Mouse (Mus musculus) testis, adult 2 months (tissue): ENCODE data around the gene Anln. TPM values are rescaled to one million over a fixed set of nuclear protein-coding genes. Genes with fewer than 3 reads are reported as not detected.

Experiments
- H3K27ac ChIP-seq: fragments of 200-500 bp; 2 replicates; pipeline ENCODE4 v1.5.1; 2012; ENCODE audit warnings: low read depth, low read length; ENCODE audit not compliant: control insufficient read depth, insufficient read depth
- H3K27me3 ChIP-seq: fragments of 200-500 bp; 2 replicates; pipeline ENCODE4 v1.6.1; 2012; ENCODE audit warnings: mild to moderate bottlenecking, low read length, moderate library complexity; ENCODE audit not compliant: control insufficient read depth, insufficient read depth
- H3K36me3 ChIP-seq: fragments of 200-500 bp; 2 replicates; pipeline ENCODE4 v1.6.1; 2012; ENCODE audit warnings: mild to moderate bottlenecking, low read length; ENCODE audit not compliant: control insufficient read depth, insufficient read depth
- H3K4me1 ChIP-seq: fragments of 200-500 bp; 2 replicates; pipeline ENCODE4 v1.6.1; 2012; ENCODE audit warnings: low read length; ENCODE audit not compliant: control insufficient read depth, insufficient read depth
- H3K4me3 ChIP-seq: fragments of 200-500 bp; 2 replicates; pipeline ENCODE4 v1.5.1; 2012; ENCODE audit warnings: low read depth, mild to moderate bottlenecking, low read length, moderate library complexity, mixed read lengths; ENCODE audit not compliant: control insufficient read depth
- CTCF ChIP-seq: fragments of 200-500 bp; IDR thresholded peaks from 2 replicates; pipeline ENCODE4 v1.5.1; 2012; ENCODE audit warnings: low read depth, mild to moderate bottlenecking, inconsistent platforms, low read length, moderate library complexity; ENCODE audit not compliant: control insufficient read depth, insufficient read depth, insufficient replicate concordance
- POLR2A ChIP-seq: fragments of 200-500 bp; IDR thresholded peaks from 2 replicates; pipeline ENCODE4 v1.6.1; 2012; ENCODE audit warnings: low read depth, mild to moderate bottlenecking, inconsistent platforms, low read length, moderate library complexity; ENCODE audit not compliant: control insufficient read depth
- polyA plus RNA-seq: library from polyadenylated mRNA; depleted of rRNA; stranded (reverse); fragments of >200 nt; gene quantifications from 2 replicates; pipeline ENCODE4 v1.2.3, GENCODE M21; 2012

Anln gene
- polyA plus RNA-seq, 1 experiment, result 6.3 TPM

DNA sequence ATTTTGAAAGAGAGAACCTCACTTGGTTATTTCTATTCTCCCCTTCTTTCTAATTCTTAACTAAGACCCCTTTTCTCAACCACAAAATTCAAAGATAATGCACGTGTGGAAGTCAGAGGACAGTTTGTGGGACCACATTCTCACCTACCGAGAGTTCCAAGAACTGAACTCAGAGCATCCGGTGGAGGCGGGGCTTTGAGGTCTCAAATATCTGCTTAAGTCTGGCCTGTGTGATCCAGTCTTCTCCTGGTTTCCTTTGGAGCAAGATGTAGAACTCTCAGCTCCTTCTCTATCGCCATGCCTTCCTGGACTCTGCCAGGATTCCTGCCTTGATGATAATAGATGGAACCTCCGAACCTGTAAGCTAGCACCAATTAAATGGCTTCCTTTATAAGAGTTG, 13.0 kb upstream of the Anln start:
- Histone ChIP-seq H3K4me3 (no peak overlapping the region), H3K27me3 (no peaks in the 10 kb centered on the region), H3K27ac (no peak overlapping the region), H3K4me1 (no peaks in the 10 kb centered on the region), H3K36me3 (no peaks in the 10 kb centered on the region)
- no peak for TF ChIP-seq POLR2A
- TF ChIP-seq CTCF, result no peak

DNA sequence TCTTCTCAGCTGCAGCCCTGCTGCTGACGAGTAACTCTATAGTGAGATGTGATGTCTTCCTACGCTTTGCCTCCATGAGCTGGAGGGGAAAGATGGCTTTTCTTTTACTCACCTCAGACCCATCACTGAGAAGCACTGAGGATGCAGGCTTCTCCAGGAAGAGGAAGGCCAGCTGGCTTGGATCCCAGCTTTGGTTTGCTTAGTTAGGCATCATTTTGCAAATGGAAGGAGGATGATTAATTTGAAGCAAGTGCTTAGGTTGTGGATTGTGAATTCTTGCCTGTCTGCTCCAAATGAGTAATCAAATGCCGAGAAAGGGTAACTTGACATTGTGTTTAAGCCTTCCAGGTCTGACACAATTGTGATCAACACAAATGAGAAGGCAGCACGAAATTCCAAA, 10.0 kb upstream of the Anln start:
- no peaks in the 10 kb centered on the region for H3K27me3 ChIP-seq
- no peaks in the 10 kb centered on the region for H3K36me3 ChIP-seq
- TF ChIP-seq POLR2A (no peak), CTCF (no peak)
- H3K4me3 ChIP-seq, result no peak overlapping the region
- H3K4me1 ChIP-seq, result no peaks in the 10 kb centered on the region
- no peak overlapping the region for H3K27ac ChIP-seq

DNA sequence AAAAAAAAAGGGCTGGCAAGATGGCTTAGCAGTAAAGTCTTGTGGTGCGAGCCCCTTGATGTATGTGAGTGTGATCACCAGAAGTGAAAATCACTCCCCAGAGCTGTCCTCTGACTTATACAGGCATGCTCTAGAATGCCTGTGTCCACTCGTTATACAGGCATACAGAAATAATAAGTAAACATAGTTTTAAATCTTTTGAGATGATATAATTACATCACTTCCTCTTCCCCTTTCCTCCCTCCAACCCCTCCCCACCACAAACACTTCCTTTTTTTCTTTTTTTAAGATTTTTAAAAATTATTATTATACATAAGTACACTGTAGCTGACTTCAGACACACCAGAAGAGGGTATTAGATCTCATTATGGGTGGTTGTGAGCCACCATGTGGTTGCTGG, 5.7 kb upstream of the Anln start:
- H3K27ac ChIP-seq, result no peak overlapping the region
- H3K36me3 ChIP-seq, result no peaks in the 10 kb centered on the region; the same call in 1 of the 2 replicates
- H3K4me1 ChIP-seq, result no peaks in the 10 kb centered on the region
- H3K27me3 ChIP-seq, result no peaks in the 10 kb centered on the region
- TF ChIP-seq POLR2A (no peak), CTCF (no peak)
- no peak overlapping the region for H3K4me3 ChIP-seq

DNA sequence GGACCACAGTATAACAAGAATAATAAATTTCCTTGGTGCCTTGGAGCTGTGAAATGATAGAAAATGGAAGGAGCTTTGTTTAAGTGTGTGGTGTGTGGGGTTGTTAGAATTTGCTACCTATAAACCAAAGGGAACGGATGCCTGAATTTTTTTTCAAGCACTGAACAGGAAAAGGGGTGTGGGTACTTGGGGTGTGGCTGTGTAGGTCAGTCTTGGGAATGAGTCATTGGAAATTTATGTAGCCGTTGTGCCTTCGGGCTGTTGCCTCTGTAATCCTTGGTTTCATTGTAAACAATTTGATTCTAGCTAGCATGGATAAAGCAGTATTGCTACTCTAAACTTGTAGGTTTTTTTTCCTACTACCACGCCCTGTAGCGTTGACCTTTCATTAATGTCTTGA, 1.4 kb upstream of the Anln start:
- Histone ChIP-seq H3K27ac (no peak overlapping the region), H3K27me3 (no peaks in the 10 kb centered on the region), H3K36me3 (no peaks in the 10 kb centered on the region; the same call in 1 of the 2 replicates), H3K4me3 (no peak overlapping the region), H3K4me1 (peaks cover 4% of the 10 kb centered on the region; the same call in 1 of the 2 replicates)
- TF ChIP-seq POLR2A, result no peak
- no peak for TF ChIP-seq CTCF

DNA sequence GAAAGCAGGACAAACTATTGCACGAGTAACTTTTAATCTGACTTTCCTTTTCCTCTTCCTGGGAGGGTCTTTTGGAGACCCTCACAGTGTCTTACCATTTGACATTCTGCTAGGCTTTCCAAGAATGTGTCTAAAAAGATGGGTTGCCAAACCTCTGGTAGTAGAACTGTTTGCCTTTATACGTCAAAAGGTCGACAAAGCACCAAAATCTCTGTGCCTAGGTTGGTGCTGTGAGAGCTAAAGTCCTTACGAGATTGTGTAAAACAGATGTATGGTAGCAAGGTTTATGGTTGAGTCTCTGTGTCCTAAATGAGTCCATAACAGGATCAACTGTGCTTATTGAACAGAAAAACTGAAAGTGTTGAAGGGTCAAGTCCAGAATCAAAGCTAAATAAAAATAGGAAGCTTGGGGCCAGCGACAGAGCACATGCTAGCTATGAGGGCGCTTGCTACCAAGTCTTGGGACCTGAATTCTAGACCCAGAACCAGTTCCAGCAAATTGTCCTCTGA, 803 bp upstream of the Anln start:
- H3K27me3 ChIP-seq, result no peaks in the 10 kb centered on the region
- H3K36me3 ChIP-seq, result no peaks in the 10 kb centered on the region; the same call in 1 of the 2 replicates
- peaks cover 4% of the 10 kb centered on the region; the same call in 1 of the 2 replicates for H3K4me1 ChIP-seq
- TF ChIP-seq POLR2A (no peak), CTCF (no peak)
- H3K27ac ChIP-seq, result peak overlapping the region; percentile 100
- H3K4me3 ChIP-seq, result peak overlapping the region; percentile 98; the same call in 1 of the 2 replicates

DNA sequence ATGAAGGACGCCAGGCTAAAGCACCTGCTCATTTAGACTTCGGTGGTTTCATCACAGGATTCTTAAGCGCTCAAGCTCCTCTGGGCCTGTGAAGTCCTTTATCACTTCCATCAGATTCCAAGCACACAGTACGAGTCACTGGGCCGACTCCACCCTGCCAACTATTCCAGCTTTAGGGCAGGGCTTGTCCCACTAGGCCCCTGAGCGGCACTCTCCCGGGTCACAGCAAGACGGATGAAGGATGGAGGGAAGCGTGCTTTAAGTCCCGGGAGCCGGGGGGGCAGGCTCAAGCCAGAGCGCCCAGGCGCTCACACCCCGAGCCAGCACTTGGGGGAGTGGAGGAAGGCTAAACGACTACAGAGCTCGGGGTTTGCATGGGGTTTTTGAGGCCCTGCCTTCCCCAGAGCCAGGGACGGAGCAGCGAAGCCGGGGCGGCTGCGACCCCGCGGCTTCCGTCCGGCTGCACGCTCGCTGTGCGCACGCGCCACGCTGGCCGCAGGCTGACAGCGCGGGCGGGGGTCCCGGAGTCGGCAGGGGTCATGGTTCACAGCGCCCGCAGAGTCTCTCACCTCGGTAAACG, 497 bp downstream of the Anln start:
- Histone ChIP-seq H3K36me3 (no peaks in the 10 kb centered on the region; the same call in 1 of the 2 replicates), H3K4me3 (peak overlapping the region; percentile 98), H3K27me3 (no peaks in the 10 kb centered on the region), H3K4me1 (peaks cover 4% of the 10 kb centered on the region; the same call in 1 of the 2 replicates), H3K27ac (peak overlapping the region; percentile 99)
- no peak for TF ChIP-seq CTCF
- TF ChIP-seq POLR2A, result no peak

DNA sequence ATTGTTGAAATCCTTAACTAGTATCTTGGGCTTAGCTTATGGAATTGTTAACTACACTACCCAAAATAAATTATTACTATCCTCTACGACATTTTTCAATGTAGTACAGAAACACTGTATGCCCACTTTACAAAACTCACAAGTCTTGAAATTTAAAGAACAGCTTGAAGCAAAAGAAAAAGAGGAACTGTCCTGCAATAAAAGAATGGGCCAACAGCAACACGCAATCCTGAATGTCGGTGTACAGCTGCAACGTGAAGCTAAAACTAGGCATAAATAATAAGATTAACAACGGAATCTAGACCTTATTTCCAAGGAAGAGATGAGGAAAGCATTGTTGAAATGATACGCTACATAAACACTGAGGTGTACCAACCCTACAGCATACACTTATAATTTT, 1.1 kb downstream of the Anln start:
- Histone ChIP-seq H3K27ac (no peak overlapping the region; the same call in 1 of the 2 replicates), H3K4me1 (peaks cover 4% of the 10 kb centered on the region; the same call in 1 of the 2 replicates), H3K36me3 (no peaks in the 10 kb centered on the region; the same call in 1 of the 2 replicates), H3K27me3 (no peaks in the 10 kb centered on the region), H3K4me3 (peak overlapping the region; percentile 17; the same call in 1 of the 2 replicates)
- TF ChIP-seq CTCF, result no peak
- TF ChIP-seq POLR2A, result no peak
